Mouse (Mus musculus) large intestine, adult 2 months (tissue): ENCODE data around the gene Cenps. TPM values are rescaled to one million over a fixed set of nuclear protein-coding genes. Genes with fewer than 3 reads are reported as not detected.

Experiments used
- polyA plus RNA-seq: library from polyadenylated mRNA; depleted of rRNA; stranded (reverse); fragments of >200 nt; gene quantifications from 2 replicates; pipeline ENCODE4 v1.2.3, GENCODE M21; 2012; rRNA removed

Gene Cenps
- polyA plus RNA-seq, 1 experiment: 5.1 TPM

Other genes starting within 250 kb of the Cenps start
- 27.1 and 32.5 TPM in 2 replicates for gene Pex14, start 37.8 kb downstream of the Cenps start, polyA plus RNA-seq
- gene Dffa, start 33.5 kb downstream of the Cenps start, polyA plus RNA-seq: 19.0 and 27.5 TPM in 2 replicates
- gene Cort, start 10.9 kb downstream of the Cenps start, polyA plus RNA-seq: 0.14 TPM in 1 of 2 replicates, not detected in the other
- 273 and 306 TPM in 2 replicates for gene Pgd, start 29.1 kb upstream of the Cenps start, polyA plus RNA-seq
- 12.7 and 30.6 TPM in 2 replicates for gene Kif1b, start 170.1 kb upstream of the Cenps start, polyA plus RNA-seq